Mouse (Mus musculus) C3H10T1/2 (cell line): ENCODE results near the gene Gm36864. TPM values are rescaled to one million over a fixed set of nuclear protein-coding genes. Genes with fewer than 3 reads are reported as not detected.

ENCODE experiments used
- polyA plus RNA-seq, 2 experiments: library from polyadenylated mRNA; unstranded; fragments of >200 nt; fragmentation: generic; extraction: Trizol; gene quantifications; one replicate each; pipeline ENCODE4 v1.2.1; 2012; ENCODE audit warnings: missing spikeins in 2 of 2

Gm36864 gene
- not detected for polyA plus RNA-seq

GRCm38 (mm10) chr7:44235909-44236308 is at the start of gene Gm36864:
Gm36864 (plus strand) TSS chr7:44236177.

DNA sequence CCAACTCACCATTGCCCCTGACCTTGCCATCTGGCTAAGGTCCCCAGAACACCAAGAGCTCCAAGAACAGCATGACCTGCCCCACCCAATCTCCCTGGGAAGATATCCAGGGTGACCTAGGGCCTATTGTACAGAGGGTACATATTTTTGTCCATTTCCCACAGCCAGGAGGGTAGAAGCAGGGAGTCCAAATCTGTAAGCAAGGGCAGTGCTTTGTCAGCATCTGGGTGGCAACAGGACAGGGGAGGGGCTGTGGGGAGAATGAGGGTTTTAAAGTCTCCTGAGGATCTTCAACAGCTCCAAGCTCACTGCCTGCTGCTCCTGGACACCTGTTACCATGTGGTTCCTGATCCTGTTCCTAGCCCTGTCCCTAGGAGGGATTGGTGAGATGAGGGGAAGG is 48.0 kb upstream of the Gm36864 start, which contains the start of gene Klk1b24:
Gene Klk1b24, plus strand, starts transcription at position 301 of the 400 bp plus-strand sequence.

GRCm38 (mm10) chr7:44197891-44198290 is 38.1 kb upstream of the Gm36864 start, which contains the start of gene Klk1b3:
Klk1b3 (plus strand) TSS chr7:44198191.

DNA sequence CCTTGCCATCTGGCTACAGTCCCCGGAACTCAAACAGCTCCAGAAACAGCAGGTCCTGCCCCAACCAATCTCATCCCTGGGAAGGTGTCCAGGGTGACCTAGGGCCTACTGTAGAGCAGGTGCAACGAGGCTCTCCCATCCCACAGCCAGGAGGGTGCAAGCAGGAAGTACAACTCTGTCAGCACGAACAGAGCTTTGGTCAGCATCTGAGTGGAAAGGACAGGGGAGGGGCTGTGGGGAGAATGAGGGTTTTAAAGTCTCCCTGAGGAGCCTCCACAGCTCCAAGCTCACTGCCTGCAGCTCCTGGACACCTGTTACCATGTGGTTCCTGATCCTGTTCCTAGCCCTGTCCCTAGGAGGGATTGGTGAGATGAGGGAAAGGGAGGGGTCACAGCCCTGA is 28.8 kb upstream of the Gm36864 start, which contains the start of gene Klk1b4:
Gene Klk1b4, plus strand, starts transcription at position 301 of the 400 bp plus-strand sequence.

GRCm38 (mm10) chr7:44215645-44216044 is 20.3 kb upstream of the Gm36864 start, which contains the start of gene Klk1b5:
Klk1b5 (plus strand) TSS chr7:44215945.

GRCm38 (mm10) chr7:44225076-44225475 is 10.9 kb upstream of the Gm36864 start, which contains the start of gene Klk1:
Klk1 (plus strand) TSS chr7:44225360.

DNA sequence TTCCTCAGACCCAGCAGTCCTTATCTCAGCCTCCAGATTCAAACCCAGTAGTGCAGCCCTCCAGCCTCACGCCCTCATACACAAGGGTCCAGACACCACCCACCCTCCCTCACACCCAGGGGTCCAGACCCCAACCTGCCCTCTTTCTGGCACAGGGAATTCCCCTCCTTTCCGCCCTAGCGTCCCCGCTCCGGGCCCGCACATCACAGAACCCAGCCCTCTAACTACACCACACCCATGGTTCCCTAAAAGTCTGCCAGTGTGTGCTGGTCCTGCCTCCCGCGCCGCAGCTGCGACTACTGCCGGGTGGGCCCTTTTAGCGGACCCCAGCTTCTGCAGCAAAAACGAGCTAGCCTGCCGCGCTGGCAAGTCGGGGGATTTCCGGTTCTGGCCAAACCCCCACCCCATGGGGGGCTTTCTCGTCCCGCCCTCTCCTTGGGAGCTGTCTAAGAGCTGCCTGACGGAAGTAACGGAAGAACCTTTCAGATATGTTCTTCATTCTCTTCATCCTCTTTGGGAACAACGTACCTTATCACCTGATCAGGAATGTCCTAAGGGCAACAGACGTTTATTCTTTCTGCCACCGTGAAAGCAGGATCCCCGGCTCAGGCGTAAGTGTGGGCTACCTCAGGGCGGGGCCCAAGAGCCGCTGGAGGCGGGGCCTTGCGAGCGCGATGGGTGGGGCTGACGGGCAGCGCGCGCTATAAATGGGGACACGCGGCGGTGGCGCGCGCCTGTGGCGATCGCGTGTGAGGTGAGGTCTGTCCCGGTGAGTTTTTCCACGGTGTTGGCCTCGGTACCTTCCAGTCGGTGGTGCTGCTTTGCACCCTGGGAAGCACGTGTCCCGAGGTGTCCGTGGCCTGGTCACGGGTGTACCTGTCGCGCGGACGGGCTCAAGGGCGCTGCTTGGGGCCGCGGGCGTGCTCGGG is 10.3 kb downstream of the Gm36864 start, which contains the start of the genes 1700028J19Rik and 2410002F23Rik:
Gene 1700028J19Rik, minus strand, starts transcription at position 641 of the 929 bp plus-strand sequence.
Gene 2410002F23Rik, plus strand, starts transcription at position 668 of the 929 bp plus-strand sequence.

DNA sequence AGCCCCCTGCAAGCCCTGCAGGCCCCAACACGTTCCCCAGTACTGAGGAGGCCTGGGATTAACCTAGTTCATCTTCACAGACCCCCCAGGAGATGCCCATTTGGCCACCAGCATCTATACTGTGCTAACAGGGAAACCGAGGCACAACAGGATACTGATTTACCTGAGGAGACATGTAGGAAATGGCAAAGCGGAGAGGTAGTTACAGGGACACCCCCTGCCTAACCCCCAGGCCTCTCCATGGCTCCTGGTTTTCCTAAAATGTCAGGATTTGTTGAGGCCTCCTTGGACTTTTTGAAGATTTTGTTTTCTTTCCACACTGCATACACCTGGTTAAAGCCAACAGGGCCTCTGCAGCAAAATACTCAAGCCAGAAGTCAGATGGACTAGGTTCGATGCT is 21.3 kb downstream of the Gm36864 start, which contains the start of gene Acp4:
Gene Acp4, minus strand, starts transcription at position 101 of the 400 bp plus-strand sequence.

DNA sequence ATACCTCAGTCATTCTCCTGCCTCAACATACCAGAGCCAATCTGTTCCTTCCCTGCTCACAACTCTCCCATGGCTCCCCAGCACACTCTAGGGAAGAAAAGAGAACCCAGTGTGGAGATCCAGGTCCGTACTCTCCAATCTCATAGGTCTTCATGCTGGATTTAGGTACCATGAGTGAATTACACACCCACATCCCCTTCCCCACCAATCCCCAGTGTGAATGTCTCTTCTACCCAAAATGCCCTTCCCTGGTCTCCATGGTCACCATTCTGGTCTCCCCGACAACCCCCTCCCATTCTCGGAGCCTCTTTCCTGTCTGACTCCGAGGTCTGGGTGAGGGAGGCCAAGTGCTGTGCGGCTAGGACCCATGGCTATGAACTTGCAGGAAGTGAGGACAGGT is 25.2 kb downstream of the Gm36864 start, which contains the start of gene Gm15517:
Gene Gm15517, plus strand, starts transcription at position 301 of the 400 bp plus-strand sequence.

Other genes starting within 250 kb of the Gm36864 start
- not detected for gene Klk1b11, start 240.3 kb upstream of the Gm36864 start, polyA plus RNA-seq
- not detected for gene Klk1b26, start 224.0 kb upstream of the Gm36864 start, polyA plus RNA-seq
- gene Klk1b27, start 183.9 kb upstream of the Gm36864 start, polyA plus RNA-seq, result not detected
- gene Klk1b21, start 133.8 kb upstream of the Gm36864 start, polyA plus RNA-seq, result not detected
- under 1 TPM in 1 of 2 experiments, not detected in 1; 0.44 TPM for gene Klk1b22, start 123.5 kb upstream of the Gm36864 start, polyA plus RNA-seq
- gene Klk1b16, start 99.4 kb upstream of the Gm36864 start, polyA plus RNA-seq, result not detected
- gene Klk1b24, start 47.9 kb upstream of the Gm36864 start, polyA plus RNA-seq, result under 1 TPM in 1 of 2 experiments, not detected in 1; 0.08 TPM
- not detected for gene Klk1b3, start 38.0 kb upstream of the Gm36864 start, polyA plus RNA-seq
- gene Klk1b4, start 28.7 kb upstream of the Gm36864 start, polyA plus RNA-seq, result not detected
- not detected for gene Klk1b5, start 20.2 kb upstream of the Gm36864 start, polyA plus RNA-seq
- gene Klk1, start 10.8 kb upstream of the Gm36864 start, polyA plus RNA-seq, result not detected
- gene 1700028J19Rik, start 10.5 kb downstream of the Gm36864 start, polyA plus RNA-seq, result under 1 TPM; 0.89 to 0.97 TPM
- gene 2410002F23Rik, start 10.5 kb downstream of the Gm36864 start, polyA plus RNA-seq, result 10 to 100 TPM; 21.2 to 41.3 TPM
- under 1 TPM in 1 of 2 experiments, not detected in 1; 0.04 TPM for gene Acp4, start 21.2 kb downstream of the Gm36864 start, polyA plus RNA-seq
- not detected for gene Gm15517, start 25.3 kb downstream of the Gm36864 start, polyA plus RNA-seq
- gene Clec11a, start 70.7 kb downstream of the Gm36864 start, polyA plus RNA-seq, result 1 to 10 TPM in 1 of 2 experiments, under 1 TPM in 1; 0.39 to 2.5 TPM
- under 1 TPM in 1 of 2 experiments, not detected in 1; 0.07 TPM for gene Shank1, start 74.1 kb downstream of the Gm36864 start, polyA plus RNA-seq
- under 1 TPM; 0.01 to 0.21 TPM for gene Syt3, start 147.9 kb downstream of the Gm36864 start, polyA plus RNA-seq
- under 1 TPM; 0.04 to 0.28 TPM for gene 1700008O03Rik, start 149.6 kb downstream of the Gm36864 start, polyA plus RNA-seq
- under 1 TPM; 0.01 to 0.22 TPM for gene Lrrc4b, start 192.8 kb downstream of the Gm36864 start, polyA plus RNA-seq
- gene Aspdh, start 229.2 kb downstream of the Gm36864 start, polyA plus RNA-seq, result not detected
- 100 to 1,000 TPM; 107 to 119 TPM for gene Josd2, start 231.8 kb downstream of the Gm36864 start, polyA plus RNA-seq